Mouse (Mus musculus): Measurements from ENCODE around the gene Hcar1.

Gene Hcar1

GRCm38 (mm10) chr5:123862374-123863350 lies 17.2 kb downstream of the Hcar1 start:
- DNase-seq: no peak

- no peak for DNase-seq
Measured at GRCm38 (mm10) chr5:123858798-123859197, 21.0 kb downstream of the Hcar1 start.

- DNase-seq: no peak
Measured at GRCm38 (mm10) chr5:123854511-123854910, 25.3 kb downstream of the Hcar1 start.

- DNase-seq: no peak
Measured at GRCm38 (mm10) chr5:123853877-123854504, 25.8 kb downstream of the Hcar1 start.

- no peak for DNase-seq
Measured at GRCm38 (mm10) chr5:123851398-123851797, 28.4 kb downstream of the Hcar1 start.

- DNase-seq: no peak
Measured at GRCm38 (mm10) chr5:123844316-123844715, 35.5 kb downstream of the Hcar1 start.

GRCm38 (mm10) chr5:123843816-123844215 lies 36.0 kb downstream of the Hcar1 start:
- no peak for DNase-seq

GRCm38 (mm10) chr5:123842935-123843282 lies 36.9 kb downstream of the Hcar1 start:
- DNase-seq: no peak

- no peak for DNase-seq
Measured at GRCm38 (mm10) chr5:123842221-123842934, 37.4 kb downstream of the Hcar1 start.

GRCm38 (mm10) chr5:123837371-123837770 lies 42.4 kb downstream of the Hcar1 start:
- DNase-seq: no peak

- DNase-seq: no peak
Measured at GRCm38 (mm10) chr5:123834836-123835235, 45.0 kb downstream of the Hcar1 start.

GRCm38 (mm10) chr5:123832309-123832708 lies 47.5 kb downstream of the Hcar1 start:
- no peak for DNase-seq

- no peak for DNase-seq
Measured at GRCm38 (mm10) chr5:123827659-123828091, 52.1 kb downstream of the Hcar1 start.

Data from cerebellum, postnatal 36 days (tissue).